Mouse (Mus musculus): ENCODE measurements around the gene Actn1. TPM values are rescaled to one million over a fixed set of nuclear protein-coding genes. Genes with fewer than 3 reads are reported as not detected.

Gene Actn1
- polyA plus RNA-seq, 1 experiment from 2014 or later, result 46.5 TPM

- WGBS, result under 1% methylated on average over 21 of the region's 22 CpGs
- peak overlapping the region; percentile 82 for H3K4me2 ChIP-seq (replicated peaks)
- H3K4me1 ChIP-seq, result peaks cover 18% of the 10 kb centered on the region
- ATAC-seq (ENCODE audit: insufficient number of reproducible peaks, insufficient read depth, low FRiP score, low TSS enrichment), result no peak
- peak overlapping the region; percentile 76 for H3K4me3 ChIP-seq
- no peaks in the 10 kb centered on the region for H3K36me3 ChIP-seq
- H3K9me3 ChIP-seq, result no peaks in the 10 kb centered on the region
- H3K27me3 ChIP-seq, result no peaks in the 10 kb centered on the region
- peak overlapping the region; percentile 88 for H3K9ac ChIP-seq
- peak overlapping the region; percentile 98 for H3K27ac ChIP-seq
These were observed 1.5 kb downstream of the Actn1 start for GRCm38 (mm10) chr12:80258520-80259215.

GRCm38 (mm10) chr12:80251978-80252377 is 8.2 kb downstream of the Actn1 start:
- H3K27ac ChIP-seq, result no peak overlapping the region
- H3K4me2 ChIP-seq (replicated peaks), result no peak overlapping the region
- no peaks in the 10 kb centered on the region for H3K27me3 ChIP-seq
- H3K36me3 ChIP-seq, result no peaks in the 10 kb centered on the region
- H3K4me3 ChIP-seq, result no peak overlapping the region
- WGBS, result 65% methylated on average over 2 of the region's 2 CpGs
- ATAC-seq (ENCODE audit: insufficient number of reproducible peaks, insufficient read depth, low FRiP score, low TSS enrichment), result no peak
- H3K9me3 ChIP-seq, result no peaks in the 10 kb centered on the region
- H3K4me1 ChIP-seq, result peaks cover 41% of the 10 kb centered on the region
- no peak overlapping the region for H3K9ac ChIP-seq

GRCm38 (mm10) chr12:80251554-80251953 is 8.6 kb downstream of the Actn1 start:
- H3K4me2 ChIP-seq (replicated peaks), result no peak overlapping the region
- 46% methylated on average over 3 of the region's 3 CpGs for WGBS
- H3K4me3 ChIP-seq, result no peak overlapping the region
- no peak for ATAC-seq (ENCODE audit: insufficient number of reproducible peaks, insufficient read depth, low FRiP score, low TSS enrichment)
- 0 out of 2 replicates have a peak overlapping the region, but pooled peaks have one; percentile 17 for H3K27ac ChIP-seq
- peaks cover 45% of the 10 kb centered on the region for H3K4me1 ChIP-seq
- H3K36me3 ChIP-seq, result no peaks in the 10 kb centered on the region
- no peaks in the 10 kb centered on the region for H3K9me3 ChIP-seq
- no peak overlapping the region for H3K9ac ChIP-seq
- no peaks in the 10 kb centered on the region for H3K27me3 ChIP-seq

- no peak overlapping the region for H3K4me3 ChIP-seq
- no peak for ATAC-seq (ENCODE audit: insufficient number of reproducible peaks, insufficient read depth, low FRiP score, low TSS enrichment)
- H3K9ac ChIP-seq, result no peak overlapping the region
- 0 out of 2 replicates have a peak overlapping the region, but pooled peaks have one; percentile 11 for H3K27ac ChIP-seq
- no peaks in the 10 kb centered on the region for H3K27me3 ChIP-seq
- peaks cover 4% of the 10 kb centered on the region; the same call in 1 of the 2 replicates for H3K36me3 ChIP-seq
- H3K9me3 ChIP-seq, result no peaks in the 10 kb centered on the region
- 62% methylated on average over 6 of the region's 6 CpGs for WGBS
- H3K4me2 ChIP-seq (replicated peaks), result no peak overlapping the region
- peaks cover 53% of the 10 kb centered on the region for H3K4me1 ChIP-seq
These were observed 10.6 kb downstream of the Actn1 start for GRCm38 (mm10) chr12:80249539-80249938.

- Histone ChIP-seq H3K9me3 (no peaks in the 10 kb centered on the region), H3K36me3 (peaks cover 4% of the 10 kb centered on the region; the same call in 1 of the 2 replicates), H3K4me1 (peaks cover 56% of the 10 kb centered on the region), H3K9ac (no peak overlapping the region), H3K4me3 (no peak overlapping the region), H3K27ac (no peak overlapping the region), H3K27me3 (no peaks in the 10 kb centered on the region), H3K4me2 (replicated peaks) (no peak overlapping the region)
- no peak for ATAC-seq (ENCODE audit: insufficient number of reproducible peaks, insufficient read depth, low FRiP score, low TSS enrichment)
- WGBS, result 86% methylated on average over 5 of the region's 5 CpGs
These were observed 13.1 kb downstream of the Actn1 start for GRCm38 (mm10) chr12:80247067-80247466.

- Histone ChIP-seq H3K4me3 (no peak overlapping the region), H3K9ac (no peak overlapping the region), H3K4me1 (peaks cover 51% of the 10 kb centered on the region), H3K27me3 (no peaks in the 10 kb centered on the region), H3K4me2 (replicated peaks) (no peak overlapping the region), H3K9me3 (no peaks in the 10 kb centered on the region), H3K27ac (no peak overlapping the region), H3K36me3 (peaks cover 4% of the 10 kb centered on the region; the same call in 1 of the 2 replicates)
- 50% methylated on average over 2 of the region's 2 CpGs for WGBS
- ATAC-seq (ENCODE audit: insufficient number of reproducible peaks, insufficient read depth, low FRiP score, low TSS enrichment), result no peak
These were observed 13.7 kb downstream of the Actn1 start for GRCm38 (mm10) chr12:80246505-80246904.

GRCm38 (mm10) chr12:80244755-80245154 is 15.4 kb downstream of the Actn1 start:
- H3K27ac ChIP-seq, result no peak overlapping the region
- H3K9me3 ChIP-seq, result no peaks in the 10 kb centered on the region
- H3K27me3 ChIP-seq, result no peaks in the 10 kb centered on the region
- ATAC-seq (ENCODE audit: insufficient number of reproducible peaks, insufficient read depth, low FRiP score, low TSS enrichment), result no peak
- H3K36me3 ChIP-seq, result peaks cover 4% of the 10 kb centered on the region; the same call in 1 of the 2 replicates
- H3K4me1 ChIP-seq, result peaks cover 36% of the 10 kb centered on the region
- 91% methylated on average over 1 of the region's 1 CpGs for WGBS
- no peak overlapping the region for H3K4me2 ChIP-seq (replicated peaks)
- no peak overlapping the region for H3K4me3 ChIP-seq
- no peak overlapping the region for H3K9ac ChIP-seq

GRCm38 (mm10) chr12:80244127-80244526 is 16.0 kb downstream of the Actn1 start:
- ATAC-seq (ENCODE audit: insufficient number of reproducible peaks, insufficient read depth, low FRiP score, low TSS enrichment), result no peak
- no peaks in the 10 kb centered on the region for H3K9me3 ChIP-seq
- H3K4me2 ChIP-seq (replicated peaks), result no peak overlapping the region
- H3K9ac ChIP-seq, result no peak overlapping the region
- H3K27me3 ChIP-seq, result no peaks in the 10 kb centered on the region
- H3K4me1 ChIP-seq, result peaks cover 37% of the 10 kb centered on the region
- H3K27ac ChIP-seq, result no peak overlapping the region
- peaks cover 4% of the 10 kb centered on the region; the same call in 1 of the 2 replicates for H3K36me3 ChIP-seq
- WGBS, result 93% methylated on average over 6 of the region's 6 CpGs
- no peak overlapping the region for H3K4me3 ChIP-seq

- Histone ChIP-seq H3K9ac (no peak overlapping the region), H3K4me2 (replicated peaks) (no peak overlapping the region), H3K27ac (no peak overlapping the region), H3K27me3 (no peaks in the 10 kb centered on the region), H3K4me1 (peaks cover 44% of the 10 kb centered on the region), H3K36me3 (peaks cover 4% of the 10 kb centered on the region; the same call in 1 of the 2 replicates), H3K4me3 (no peak overlapping the region), H3K9me3 (no peaks in the 10 kb centered on the region)
- WGBS, result 80% methylated on average over 4 of the region's 4 CpGs
- ATAC-seq (ENCODE audit: insufficient number of reproducible peaks, insufficient read depth, low FRiP score, low TSS enrichment), result no peak
These were observed 16.8 kb downstream of the Actn1 start for GRCm38 (mm10) chr12:80243335-80243734.

- no peak overlapping the region for H3K9ac ChIP-seq
- peak overlapping the region; percentile 55; the same call in 1 of the 2 replicates for H3K27ac ChIP-seq
These were observed 20.7 kb downstream of the Actn1 start for GRCm38 (mm10) chr12:80239445-80239844.

GRCm38 (mm10) chr12:80238523-80238922 is 21.6 kb downstream of the Actn1 start:
- Histone ChIP-seq H3K4me2 (replicated peaks) (no peak overlapping the region), H3K27ac (peak overlapping the region; percentile 55; the same call in 1 of the 2 replicates), H3K9me3 (peaks cover 9% of the 10 kb centered on the region), H3K9ac (no peak overlapping the region), H3K27me3 (no peaks in the 10 kb centered on the region), H3K4me1 (peaks cover 27% of the 10 kb centered on the region), H3K4me3 (no peak overlapping the region), H3K36me3 (peaks cover 7% of the 10 kb centered on the region; the same call in 1 of the 2 replicates)
- ATAC-seq (ENCODE audit: insufficient number of reproducible peaks, insufficient read depth, low FRiP score, low TSS enrichment), result no peak
- 58% methylated on average over 3 of the region's 3 CpGs for WGBS

More at GRCm38 (mm10) chr12:80239445-80239844, 20.7 kb downstream of the Actn1 start:
- peaks cover 3% of the 10 kb centered on the region; the same call in 1 of the 2 replicates for H3K36me3 ChIP-seq
- no peaks in the 10 kb centered on the region for H3K27me3 ChIP-seq
- WGBS, result 86% methylated on average over 5 of the region's 5 CpGs
- no peak overlapping the region for H3K4me3 ChIP-seq
- no peak for ATAC-seq (ENCODE audit: insufficient number of reproducible peaks, insufficient read depth, low FRiP score, low TSS enrichment)
- peaks cover 29% of the 10 kb centered on the region for H3K4me1 ChIP-seq
- peaks cover 4% of the 10 kb centered on the region for H3K9me3 ChIP-seq
- no peak overlapping the region for H3K4me2 ChIP-seq (replicated peaks)

GRCm38 (mm10) chr12:80235295-80235694 is 24.9 kb downstream of the Actn1 start:
- H3K27ac ChIP-seq, result no peak overlapping the region
- WGBS, result 87% methylated on average over 1 of the region's 1 CpGs
- peaks cover 9% of the 10 kb centered on the region for H3K9me3 ChIP-seq
- H3K27me3 ChIP-seq, result no peaks in the 10 kb centered on the region
- H3K4me3 ChIP-seq, result no peak overlapping the region
- no peak for ATAC-seq (ENCODE audit: insufficient number of reproducible peaks, insufficient read depth, low FRiP score, low TSS enrichment)
- peaks cover 37% of the 10 kb centered on the region for H3K4me1 ChIP-seq
- no peak overlapping the region for H3K9ac ChIP-seq
- H3K36me3 ChIP-seq, result peaks cover 7% of the 10 kb centered on the region; the same call in 1 of the 2 replicates
- no peak overlapping the region for H3K4me2 ChIP-seq (replicated peaks)
